Mouse (Mus musculus): ENCODE measurements around the gene Hcn1.

Gene Hcn1

GRCm38 (mm10) chr13:117705573-117705972 is 103.5 kb downstream of the Hcn1 start:
- no peak for DNase-seq (ENCODE audit: low spot score)

DNA sequence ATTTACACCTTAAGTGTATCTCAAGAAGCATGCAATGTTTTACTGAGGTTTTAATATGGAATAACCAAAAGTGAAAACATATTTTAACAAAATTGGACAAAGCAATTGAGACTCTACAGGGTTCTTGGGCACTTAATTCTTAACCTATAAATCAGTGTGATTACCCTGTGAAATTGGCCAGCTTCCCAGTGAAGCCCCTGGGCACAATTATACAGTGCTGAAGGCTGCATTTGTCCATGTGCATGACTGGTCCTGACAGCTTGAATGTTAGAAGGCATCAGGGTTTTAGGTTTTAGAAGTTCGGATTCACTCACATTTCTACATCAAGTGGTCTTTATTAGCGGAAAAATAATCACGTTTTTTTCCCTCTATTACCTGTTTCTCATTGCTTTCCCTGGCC is 103.9 kb downstream of the Hcn1 start:
- DNase-seq (ENCODE audit: low spot score): no peak

GRCm38 (mm10) chr13:117706496-117706895 is 104.4 kb downstream of the Hcn1 start:
- DNase-seq (ENCODE audit: low spot score): no peak

DNA sequence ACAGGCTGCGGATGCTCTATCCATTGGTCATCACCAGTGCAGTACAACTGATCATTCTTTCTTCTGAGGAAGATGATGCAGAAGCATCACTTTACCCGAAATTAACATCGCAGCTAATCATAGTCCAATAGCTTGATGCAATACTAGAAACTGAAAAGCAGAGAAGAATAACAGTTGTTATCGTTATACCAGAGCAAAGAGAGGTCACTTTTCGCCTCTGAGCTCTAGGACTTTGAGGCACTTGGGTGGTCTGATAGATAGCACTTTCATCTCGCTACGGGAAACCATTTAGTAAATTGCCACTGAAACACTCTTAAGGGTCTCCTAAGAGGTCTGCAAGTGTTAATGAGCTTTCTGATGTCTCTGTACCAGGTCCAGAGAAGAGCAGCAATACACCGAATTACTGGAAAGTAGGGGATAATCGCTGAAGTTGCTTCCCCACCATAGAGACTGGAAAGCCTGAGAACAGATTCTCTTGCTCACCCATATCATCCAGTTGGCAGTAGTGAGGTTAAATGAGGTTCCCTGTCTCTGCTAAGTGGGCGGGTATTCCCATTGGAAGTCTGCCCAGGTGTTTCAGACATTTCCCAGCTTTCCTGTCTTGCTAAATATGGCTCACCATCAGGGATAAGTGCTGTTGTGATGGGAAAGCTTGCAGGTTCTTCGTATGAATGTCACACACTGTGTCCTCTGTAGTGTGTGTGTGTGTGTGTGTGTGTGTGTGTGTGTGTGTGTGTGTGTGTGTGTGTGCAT is 105.0 kb downstream of the Hcn1 start:
- DNase-seq (ENCODE audit: low spot score): peak; percentile 16

- no peak for DNase-seq (ENCODE audit: low spot score)
Measured at GRCm38 (mm10) chr13:117710811-117711210, 108.7 kb downstream of the Hcn1 start.

- DNase-seq (ENCODE audit: low spot score): no peak
Measured at GRCm38 (mm10) chr13:117722090-117722489, 120.0 kb downstream of the Hcn1 start.

GRCm38 (mm10) chr13:117724083-117724482 is 122.0 kb downstream of the Hcn1 start:
- DNase-seq (ENCODE audit: low spot score): no peak

DNA sequence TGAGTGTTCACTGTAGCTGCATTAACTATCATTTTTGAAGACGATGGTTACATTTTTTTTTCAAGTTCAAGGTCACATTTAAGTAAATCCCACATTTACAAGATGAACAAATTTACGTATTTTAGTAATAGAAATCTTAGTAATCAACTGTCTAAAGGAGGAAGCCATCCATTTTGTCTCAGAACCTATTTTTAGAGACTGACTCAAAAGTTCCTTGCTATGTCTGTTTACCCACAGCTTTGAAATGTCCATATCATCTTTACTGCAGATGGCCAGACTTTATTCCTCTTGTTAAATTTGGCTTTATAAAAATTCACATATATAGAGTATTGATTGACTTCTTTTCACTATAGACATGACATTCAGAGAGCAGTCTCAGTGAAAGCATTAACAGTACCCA is 126.3 kb downstream of the Hcn1 start:
- DNase-seq (ENCODE audit: low spot score): no peak

DNA sequence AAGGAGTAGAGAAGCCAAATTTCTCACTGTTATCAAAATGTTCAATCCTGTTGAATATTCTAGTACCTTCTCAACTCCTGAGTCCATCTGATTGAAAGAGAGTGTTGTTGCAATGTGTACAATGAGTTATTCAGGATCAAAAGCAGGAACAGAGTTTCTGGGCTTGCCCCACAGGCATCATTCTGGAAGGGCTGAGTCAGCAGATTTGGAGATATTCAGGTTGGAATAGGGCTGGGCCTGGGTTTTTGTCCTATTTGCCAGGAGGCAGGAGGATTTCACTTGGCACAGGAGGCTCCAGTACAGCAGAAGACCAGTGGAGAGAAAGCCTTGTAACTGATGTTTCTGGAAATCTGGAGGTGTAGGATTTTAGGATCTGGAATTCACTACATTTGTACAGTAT is 130.6 kb downstream of the Hcn1 start:
- no peak for DNase-seq (ENCODE audit: low spot score)

DNA sequence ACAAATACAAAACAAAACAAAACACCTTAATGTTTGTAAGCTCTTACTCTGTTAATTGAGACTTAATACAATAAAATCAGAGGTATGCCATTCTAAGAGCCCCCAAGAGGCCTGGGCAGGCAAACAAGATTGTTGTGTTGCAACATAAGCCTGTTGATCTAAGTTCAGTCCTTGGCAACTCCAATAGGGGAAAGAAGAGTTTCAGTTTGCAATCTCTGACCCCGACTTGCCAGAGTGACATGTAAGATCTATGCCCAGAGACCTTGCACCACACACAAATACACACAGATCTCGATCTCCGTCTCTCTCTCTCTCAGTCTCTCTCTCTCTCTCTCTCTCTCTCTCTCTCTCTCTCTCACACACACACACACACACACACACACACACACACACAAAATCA is 142.3 kb downstream of the Hcn1 start:
- no peak for DNase-seq (ENCODE audit: low spot score)

DNA sequence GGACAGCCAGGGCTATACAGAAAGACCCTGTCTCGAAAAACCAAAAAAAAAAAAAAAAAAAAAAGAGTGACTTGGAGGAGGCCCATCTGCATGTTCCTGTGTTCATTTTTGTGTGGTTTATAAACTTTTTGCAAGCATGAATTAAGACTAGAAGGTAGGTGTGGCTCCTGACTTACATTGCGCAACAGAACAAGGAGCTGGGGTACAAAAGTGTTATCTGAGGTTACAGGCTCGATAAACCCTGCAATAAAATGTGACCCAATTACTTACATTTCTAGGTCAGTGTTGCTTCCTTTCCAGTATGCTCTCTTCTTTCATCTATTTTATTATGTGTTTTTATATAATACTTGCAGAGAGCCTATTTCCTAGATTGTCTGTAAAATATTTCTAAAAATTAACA is 143.1 kb downstream of the Hcn1 start:
- no peak for DNase-seq (ENCODE audit: low spot score)

DNA sequence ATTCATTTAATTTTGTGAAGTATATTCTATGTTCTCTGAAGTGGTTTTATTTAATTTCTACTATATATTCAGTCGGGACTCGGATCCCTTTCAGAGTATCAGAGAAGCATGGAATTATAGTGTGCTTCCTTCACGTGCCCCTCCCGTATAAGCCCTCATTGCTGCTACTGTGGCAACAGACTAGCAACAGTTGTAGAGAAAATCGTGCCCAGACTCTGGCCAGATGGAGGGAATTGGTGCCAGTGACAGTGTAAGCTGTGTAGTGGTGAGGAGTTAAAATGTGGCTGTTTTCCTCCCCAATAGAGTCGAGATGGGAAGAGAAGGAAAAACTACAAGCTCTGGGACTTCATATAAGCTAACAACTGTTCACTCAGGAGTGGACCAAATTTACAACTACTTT is 163.4 kb downstream of the Hcn1 start:
- DNase-seq (ENCODE audit: low spot score): no peak

DNA sequence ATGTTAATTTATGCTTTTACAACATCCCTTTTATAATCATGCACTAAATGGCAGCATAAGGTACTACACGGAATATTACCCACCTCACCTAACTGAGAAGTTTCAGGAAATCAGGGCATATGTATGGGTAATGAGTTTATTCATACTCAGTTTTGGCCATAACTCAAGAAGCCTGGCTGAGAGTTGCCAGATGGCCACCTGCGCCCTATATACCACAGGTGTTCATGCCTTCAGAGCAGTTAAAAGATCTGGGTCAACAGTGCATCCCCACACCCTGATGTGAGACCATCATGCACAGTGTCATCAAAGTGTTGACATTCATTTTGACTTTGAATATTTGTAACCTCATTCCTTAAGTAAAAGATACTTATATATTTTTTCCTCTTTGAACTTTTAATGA is 183.3 kb downstream of the Hcn1 start:
- DNase-seq (ENCODE audit: low spot score): no peak

DNA sequence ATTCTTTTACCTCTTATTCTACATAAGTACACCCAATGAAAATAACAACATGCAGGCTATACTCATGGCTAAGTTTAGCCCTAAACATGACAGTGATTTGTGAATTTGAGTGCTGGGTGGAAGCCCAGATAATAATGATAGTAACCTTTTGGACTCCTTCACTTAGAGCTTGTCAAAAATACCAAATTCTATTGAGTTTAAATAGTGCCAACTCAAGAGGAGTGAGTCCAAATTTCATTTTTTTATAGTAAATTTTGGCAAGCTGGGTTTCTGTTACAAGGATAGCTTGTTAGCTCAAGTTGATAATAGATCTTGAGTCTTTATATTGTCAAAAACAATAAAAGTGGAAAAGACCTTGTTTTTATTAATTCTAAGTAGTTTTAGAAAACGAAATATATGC is 190.7 kb downstream of the Hcn1 start:
- no peak for DNase-seq (ENCODE audit: low spot score)

DNA sequence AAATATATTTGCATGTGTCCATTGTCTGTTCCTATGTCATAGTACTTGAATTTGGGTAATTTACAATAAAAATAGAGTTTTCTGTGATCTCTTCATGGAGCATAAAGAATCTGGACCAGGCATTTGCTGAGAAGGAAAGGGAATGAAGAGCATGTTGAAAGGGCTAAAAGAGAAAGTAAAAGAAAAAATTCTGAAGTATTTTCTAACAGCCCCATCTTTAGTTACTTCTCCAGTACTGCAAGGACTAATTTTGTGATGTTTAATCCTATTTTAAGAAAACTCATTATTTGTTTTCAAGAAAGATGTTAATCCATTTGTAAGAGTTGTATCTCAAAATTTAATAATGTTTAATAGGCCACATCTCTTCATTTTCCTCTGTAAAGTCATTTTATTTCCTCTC is 198.9 kb downstream of the Hcn1 start:
- DNase-seq (ENCODE audit: low spot score): no peak

GRCm38 (mm10) chr13:117827628-117828027 is 225.5 kb downstream of the Hcn1 start:
- DNase-seq (ENCODE audit: low spot score): no peak

GRCm38 (mm10) chr13:117836658-117837057 is 234.5 kb downstream of the Hcn1 start:
- DNase-seq (ENCODE audit: low spot score): no peak

GRCm38 (mm10) chr13:117838264-117838663 is 236.1 kb downstream of the Hcn1 start:
- DNase-seq (ENCODE audit: low spot score): no peak

DNA sequence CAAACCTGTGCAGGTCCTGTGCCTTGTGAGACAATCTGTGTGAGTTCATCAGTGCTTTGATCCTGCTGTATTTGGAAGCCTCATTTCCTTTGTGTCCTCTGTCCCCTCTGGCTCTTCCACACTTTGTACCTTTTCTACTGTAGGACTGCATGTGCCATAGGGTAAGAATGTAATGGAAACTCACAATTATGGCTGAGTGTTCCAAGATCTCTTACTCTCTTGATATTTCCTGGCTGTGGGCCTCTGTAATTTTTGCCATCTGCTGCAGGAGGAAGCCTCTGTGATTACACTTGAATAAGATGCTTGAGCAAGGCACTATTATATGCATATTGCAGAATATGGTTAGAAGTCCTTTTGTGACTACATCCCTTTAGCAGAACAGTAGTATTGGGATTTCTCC is 240.2 kb downstream of the Hcn1 start:
- no peak for DNase-seq (ENCODE audit: low spot score)

GRCm38 (mm10) chr13:117847290-117847689 is 245.2 kb downstream of the Hcn1 start:
- no peak for DNase-seq (ENCODE audit: low spot score)

DNA sequence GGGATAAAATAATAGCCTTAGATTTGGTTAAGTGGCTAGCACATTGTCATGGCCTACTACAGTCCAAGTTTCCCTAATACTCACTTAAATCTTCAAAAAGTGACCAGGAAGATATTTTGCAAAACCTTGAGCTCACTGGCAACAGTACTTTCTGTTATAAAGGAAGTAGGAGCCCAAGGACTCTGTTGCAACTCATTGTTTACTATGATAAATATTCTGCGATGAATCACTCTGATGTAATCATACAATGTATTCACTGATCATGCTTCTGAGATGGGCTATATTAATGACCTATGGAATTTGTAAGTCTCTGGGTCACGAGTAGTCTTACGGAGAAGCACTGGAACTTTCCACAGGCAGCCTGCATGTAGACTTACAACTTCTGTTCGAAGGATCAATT is 246.6 kb downstream of the Hcn1 start:
- DNase-seq (ENCODE audit: low spot score): no peak

GRCm38 (mm10) chr13:117851954-117852710 is 250.0 kb downstream of the Hcn1 start:
- DNase-seq (ENCODE audit: low spot score): no peak

GRCm38 (mm10) chr13:117852711-117853051 is 250.6 kb downstream of the Hcn1 start:
- DNase-seq (ENCODE audit: low spot score): no peak

DNA sequence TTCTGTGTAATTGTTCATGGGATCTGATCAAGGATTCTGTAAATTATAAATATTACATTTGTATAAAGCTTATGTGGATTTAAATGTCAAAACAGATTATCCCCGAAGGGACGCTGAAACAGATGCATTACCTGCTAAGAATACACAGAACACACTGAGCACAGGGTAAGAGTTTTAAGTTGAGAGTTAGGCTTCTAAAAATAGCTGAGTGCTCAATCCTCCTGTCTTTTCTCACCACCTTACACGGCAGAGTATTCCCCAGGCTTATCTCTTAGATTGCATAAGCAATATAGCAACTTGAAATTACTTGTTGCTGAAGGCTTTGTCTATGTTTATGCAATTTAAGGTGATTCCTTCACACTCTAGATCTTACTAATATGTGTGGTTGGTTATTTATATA is 256.3 kb downstream of the Hcn1 start:
- no peak for DNase-seq (ENCODE audit: low spot score)

All from urinary bladder, postnatal 10 days (tissue).